Mouse (Mus musculus) cortical plate, adult 2 months (tissue): ENCODE data around the gene Sbno2. TPM values are rescaled to one million over a fixed set of nuclear protein-coding genes. Genes with fewer than 3 reads are reported as not detected.

Experiments
- H3K27ac ChIP-seq: fragments of 200-500 bp; 2 replicates; pipeline ENCODE4 v1.5.1; 2012; ENCODE audit warnings: low read length, control low read depth, inconsistent platforms; ENCODE audit not compliant: insufficient read depth
- H3K4me1 ChIP-seq: fragments of 200-500 bp; 2 replicates; pipeline ENCODE4 v1.6.1; 2011; ENCODE audit warnings: low read length; ENCODE audit not compliant: control insufficient read depth, insufficient read depth
- H3K4me3 ChIP-seq: fragments of 200-500 bp; 2 replicates; pipeline ENCODE4 v1.5.1; 2011; ENCODE audit warnings: mild to moderate bottlenecking, low read length, control low read depth; ENCODE audit not compliant: insufficient read depth
- CTCF ChIP-seq: fragments of 200-500 bp; IDR thresholded peaks from 2 replicates; pipeline ENCODE4 v1.5.1; 2011; ENCODE audit warnings: mild to moderate bottlenecking, control low read depth, low read length; ENCODE audit not compliant: insufficient read depth; ENCODE audit errors: extremely low read depth
- POLR2A ChIP-seq: fragments of 200-500 bp; IDR thresholded peaks from 2 replicates; pipeline ENCODE4 v1.6.1; 2011; ENCODE audit warnings: mild to moderate bottlenecking, low read length, control low read depth; ENCODE audit not compliant: insufficient read depth; ENCODE audit errors: extremely low read depth
- polyA plus RNA-seq: library from polyadenylated mRNA; depleted of rRNA; stranded (reverse); fragments of >200 nt; gene quantifications from 2 replicates; pipeline ENCODE4 v1.2.3, GENCODE M21; 2012

Sbno2 gene
- polyA plus RNA-seq, 1 experiment, result 22.9 TPM

DNA sequence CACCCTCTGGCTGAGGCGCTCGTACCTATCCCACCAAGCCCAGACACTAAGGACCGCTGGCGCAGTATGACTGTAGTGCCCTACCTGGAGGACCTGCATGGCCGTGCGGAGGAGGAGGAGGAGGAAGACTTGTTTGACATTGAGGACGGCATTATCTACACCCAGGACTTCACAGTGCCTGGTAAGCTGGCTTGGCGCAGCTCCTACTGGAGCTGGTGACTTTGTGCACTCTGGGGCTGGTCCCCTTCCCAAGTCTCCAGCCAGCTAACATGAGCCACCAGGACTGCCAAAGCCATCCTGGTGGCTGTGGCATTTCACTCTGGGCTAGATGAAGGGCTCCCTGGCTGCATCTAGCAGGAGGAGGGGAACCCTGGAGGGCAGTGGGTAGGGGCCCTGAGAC lies 22.5 kb upstream of the Sbno2 start:
- TF ChIP-seq POLR2A (no peak), CTCF (no peak)
- H3K4me1 ChIP-seq, result no peaks in the 10 kb centered on the region; the same call in 1 of the 2 replicates
- no peak overlapping the region for H3K4me3 ChIP-seq

GRCm38 (mm10) chr10:80123932-80124562 lies 18.7 kb upstream of the Sbno2 start:
- Histone ChIP-seq H3K4me1 (no peaks in the 10 kb centered on the region; the same call in 1 of the 2 replicates), H3K27ac (no peak overlapping the region), H3K4me3 (no peak overlapping the region)
- TF ChIP-seq POLR2A (no peak), CTCF (no peak)

More for the DNA sequence above, 22.5 kb upstream of the Sbno2 start:
- H3K27ac ChIP-seq, result no peak overlapping the region

GRCm38 (mm10) chr10:80121639-80122038 lies 16.3 kb upstream of the Sbno2 start:
- Histone ChIP-seq H3K27ac (no peak overlapping the region), H3K4me1 (peaks cover 3% of the 10 kb centered on the region), H3K4me3 (no peak overlapping the region)
- no peak for TF ChIP-seq CTCF
- TF ChIP-seq POLR2A, result no peak

- peaks cover 3% of the 10 kb centered on the region for H3K4me1 ChIP-seq
- no peak for TF ChIP-seq POLR2A
- TF ChIP-seq CTCF, result no peak
- H3K27ac ChIP-seq, result no peak overlapping the region
- no peak overlapping the region for H3K4me3 ChIP-seq
Measured at GRCm38 (mm10) chr10:80120146-80120545, 14.8 kb upstream of the Sbno2 start.

DNA sequence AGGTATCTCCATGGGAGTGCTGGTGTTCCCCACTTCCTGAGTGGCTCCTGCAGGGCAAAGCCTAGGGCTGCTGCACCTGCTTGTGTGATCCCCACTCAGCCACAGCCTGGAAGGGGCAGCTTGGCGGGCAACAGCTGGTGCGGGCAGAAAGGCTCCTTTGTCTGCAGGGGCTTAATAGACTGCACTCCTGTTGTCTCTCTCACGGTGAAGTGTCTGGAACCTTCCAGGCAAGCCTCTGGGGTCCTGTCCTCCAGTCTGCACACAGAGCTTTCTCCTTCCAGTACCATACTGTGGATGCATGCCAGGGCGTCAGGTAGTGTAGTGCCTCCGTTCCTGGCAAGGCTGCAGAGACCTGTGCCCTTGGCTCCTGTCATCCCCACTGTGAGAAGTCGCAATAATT lies 13.2 kb upstream of the Sbno2 start:
- TF ChIP-seq CTCF (no peak), POLR2A (no peak)
- Histone ChIP-seq H3K4me1 (peaks cover 3% of the 10 kb centered on the region), H3K4me3 (no peak overlapping the region)

DNA sequence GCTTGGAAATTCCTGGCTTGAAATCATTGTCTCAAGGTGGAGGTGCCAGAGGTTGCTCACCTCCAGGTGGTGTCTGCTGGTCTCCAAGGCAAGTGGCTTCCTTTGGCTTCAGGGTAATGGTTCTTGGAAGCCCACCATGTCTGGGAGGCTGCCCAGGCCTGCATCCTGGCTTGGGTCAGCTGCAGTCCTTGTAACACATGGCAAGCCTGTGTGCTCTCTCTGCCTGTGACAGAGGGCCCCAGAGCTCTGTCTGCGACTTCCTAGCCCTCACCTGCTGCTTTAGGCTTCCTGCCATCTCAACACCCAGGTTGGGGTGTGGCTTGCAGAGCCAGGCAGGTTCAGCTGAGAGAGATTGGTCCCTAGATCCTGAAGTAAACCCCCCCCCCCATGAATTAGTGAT lies 12.4 kb upstream of the Sbno2 start:
- Histone ChIP-seq H3K4me1 (peaks cover 3% of the 10 kb centered on the region), H3K4me3 (peak overlapping the region; percentile 71; the same call in 1 of the 2 replicates), H3K27ac (no peak overlapping the region)
- no peak for TF ChIP-seq POLR2A
- no peak for TF ChIP-seq CTCF

More for the DNA sequence above, 13.2 kb upstream of the Sbno2 start:
- no peak overlapping the region for H3K27ac ChIP-seq

- Histone ChIP-seq H3K4me3 (peak overlapping the region; percentile 71), H3K4me1 (peaks cover 3% of the 10 kb centered on the region), H3K27ac (no peak overlapping the region; the same call in 1 of the 2 replicates)
- no peak for TF ChIP-seq POLR2A
- TF ChIP-seq CTCF, result no peak
Measured at GRCm38 (mm10) chr10:80116927-80117691, 11.7 kb upstream of the Sbno2 start.

DNA sequence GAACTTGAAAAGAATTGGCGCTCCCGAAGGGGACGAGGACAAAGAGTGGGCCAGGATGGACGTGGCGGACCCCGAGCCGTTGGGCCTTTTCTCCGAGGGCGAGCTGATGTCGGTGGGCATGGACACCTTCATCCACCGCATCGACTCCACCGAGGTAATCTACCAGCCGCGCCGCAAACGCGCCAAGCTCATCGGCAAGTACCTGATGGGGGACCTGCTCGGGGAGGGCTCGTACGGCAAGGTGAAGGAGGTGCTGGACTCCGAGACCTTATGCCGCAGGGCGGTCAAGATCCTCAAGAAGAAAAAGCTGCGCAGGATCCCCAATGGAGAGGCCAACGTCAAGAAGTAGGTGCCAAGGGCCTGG lies 11.2 kb upstream of the Sbno2 start:
- no peak overlapping the region for H3K27ac ChIP-seq
- TF ChIP-seq POLR2A, result no peak
- H3K4me1 ChIP-seq, result peaks cover 3% of the 10 kb centered on the region
- H3K4me3 ChIP-seq, result peak overlapping the region; percentile 71

GRCm38 (mm10) chr10:80115944-80116335 lies 10.6 kb upstream of the Sbno2 start:
- H3K27ac ChIP-seq, result 0 out of 2 replicates have a peak overlapping the region, but pooled peaks have one; percentile 15
- H3K4me1 ChIP-seq, result peaks cover 3% of the 10 kb centered on the region
- no peak for TF ChIP-seq CTCF
- TF ChIP-seq POLR2A, result no peak
- peak overlapping the region; percentile 71 for H3K4me3 ChIP-seq

DNA sequence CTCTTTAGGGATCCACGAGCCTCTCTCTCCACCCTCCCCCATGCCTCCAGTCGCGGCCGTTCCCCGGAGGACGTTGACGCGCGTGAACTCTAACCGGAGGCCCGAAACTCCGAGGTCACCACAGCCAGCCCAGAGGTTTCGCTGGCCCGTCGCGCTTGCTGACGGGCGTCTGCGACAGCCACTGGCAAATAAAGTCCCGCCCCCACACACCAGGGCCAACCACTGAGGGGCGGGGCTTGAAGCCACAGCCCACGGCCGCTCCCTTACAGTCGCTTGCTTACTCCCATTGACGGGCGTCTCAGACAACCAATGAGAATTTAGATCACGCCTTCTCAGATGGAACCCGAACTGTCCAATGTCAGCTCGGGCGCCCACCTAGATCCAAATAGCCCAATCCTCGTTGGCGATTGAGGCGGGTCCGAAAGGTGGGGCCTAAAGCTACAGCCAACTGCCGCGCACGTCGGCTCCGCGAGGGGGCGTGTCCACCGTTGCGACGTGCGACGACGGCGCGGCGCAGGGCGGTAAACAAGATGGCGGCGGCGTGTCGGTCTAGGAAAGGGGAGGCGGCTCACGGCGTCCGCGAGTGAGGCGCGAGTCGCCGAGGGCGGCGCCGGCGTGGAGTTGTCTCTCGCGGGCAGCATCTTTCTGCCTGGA lies 10.0 kb upstream of the Sbno2 start, which contains the start of gene Stk11:
Gene Stk11 (plus strand): TSS at position 514 of the 654 bp plus-strand sequence.
- Histone ChIP-seq H3K27ac (peak within 1 kb of the TSS; percentile 68), H3K4me1 (peaks cover 3% of the 10 kb centered on the region), H3K4me3 (peak within 1 kb of the TSS; percentile 71)
- TF ChIP-seq CTCF (no peak), POLR2A (peak; percentile 61; the same call in 1 of the 2 replicates)
